Mouse (Mus musculus) small intestine, adult 2 months (tissue): ENCODE measurements around the gene Calr. TPM values are rescaled to one million over a fixed set of nuclear protein-coding genes. Genes with fewer than 3 reads are reported as not detected.
A peak's percentile ranks its signal among the peaks of the same experiment; 100 is the strongest.

Source experiments
- H3K27ac ChIP-seq: fragments of 200-500 bp; 2 replicates; pipeline ENCODE4 v1.5.1; 2012; ENCODE audit warnings: low read depth, low read length, control low read depth, inconsistent platforms; ENCODE audit not compliant: insufficient read depth
- H3K27me3 ChIP-seq: fragments of 200-500 bp; 2 replicates; pipeline ENCODE4 v1.6.1; 2012; ENCODE audit warnings: mild to moderate bottlenecking, moderate library complexity, low read length, inconsistent platforms; ENCODE audit not compliant: control insufficient read depth, insufficient read depth
- H3K36me3 ChIP-seq: fragments of 200-500 bp; 2 replicates; pipeline ENCODE4 v1.6.1; 2012; ENCODE audit warnings: mild to moderate bottlenecking, low read length, control low read depth, inconsistent platforms; ENCODE audit not compliant: control insufficient read depth, insufficient read depth
- H3K4me1 ChIP-seq: fragments of 200-500 bp; 2 replicates; pipeline ENCODE4 v1.6.1; 2012; ENCODE audit warnings: low read length, inconsistent platforms, mixed read lengths; ENCODE audit not compliant: control insufficient read depth, insufficient read depth, insufficient read length
- H3K4me3 ChIP-seq: fragments of 200-500 bp; 2 replicates; pipeline ENCODE4 v1.5.1; 2012; ENCODE audit warnings: low read depth, mild to moderate bottlenecking, control low read depth, inconsistent platforms, low read length, moderate library complexity
- CTCF ChIP-seq: fragments of 200-500 bp; IDR thresholded peaks from 2 replicates; pipeline ENCODE4 v1.5.1; 2012; ENCODE audit warnings: low read depth, mild to moderate bottlenecking, control low read depth, inconsistent platforms, low read length, moderate library complexity, mixed read lengths; ENCODE audit not compliant: insufficient replicate concordance, insufficient read length; ENCODE audit errors: extremely low read depth
- POLR2A ChIP-seq: fragments of 200-500 bp; IDR thresholded peaks from 2 replicates; pipeline ENCODE4 v1.6.1; 2012; ENCODE audit warnings: low read depth, mild to moderate bottlenecking, control low read depth, inconsistent platforms, low read length, moderate library complexity
- WGBS: fragments of 180-500 bp; shearing (Covaris S2); methylation state at CpG from one replicate; pipeline ENCODE4 v1.1.7; 2018; 5-methylcytosine and 5-hydroxymethylcytosine counted together
- polyA plus RNA-seq: library from polyadenylated mRNA; depleted of rRNA; stranded (reverse); fragments of >200 nt; gene quantifications from 2 replicates; pipeline ENCODE4 v1.2.3, GENCODE M21; 2012

The Calr gene
- polyA plus RNA-seq, 1 experiment = 120 TPM

DNA sequence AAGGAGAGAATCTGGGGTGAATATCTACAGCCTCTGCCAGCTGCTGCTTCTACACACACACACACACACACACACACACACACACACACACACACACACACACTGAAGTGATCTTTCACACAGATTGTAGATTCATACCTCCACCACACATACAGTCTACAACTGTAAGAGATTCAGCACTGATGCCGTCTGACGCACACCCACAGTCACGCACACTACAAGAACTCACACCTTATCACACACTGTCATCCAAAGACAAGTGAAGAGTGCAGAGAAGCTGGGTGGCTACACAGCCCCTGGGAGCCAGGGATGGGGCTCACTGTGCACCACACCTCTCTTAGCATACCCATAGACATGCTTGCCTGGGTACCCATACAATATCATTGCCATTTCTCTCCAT is 32.9 kb downstream of the Calr start:
- WGBS = 67% methylated on average over 3 of the region's 3 CpGs

DNA sequence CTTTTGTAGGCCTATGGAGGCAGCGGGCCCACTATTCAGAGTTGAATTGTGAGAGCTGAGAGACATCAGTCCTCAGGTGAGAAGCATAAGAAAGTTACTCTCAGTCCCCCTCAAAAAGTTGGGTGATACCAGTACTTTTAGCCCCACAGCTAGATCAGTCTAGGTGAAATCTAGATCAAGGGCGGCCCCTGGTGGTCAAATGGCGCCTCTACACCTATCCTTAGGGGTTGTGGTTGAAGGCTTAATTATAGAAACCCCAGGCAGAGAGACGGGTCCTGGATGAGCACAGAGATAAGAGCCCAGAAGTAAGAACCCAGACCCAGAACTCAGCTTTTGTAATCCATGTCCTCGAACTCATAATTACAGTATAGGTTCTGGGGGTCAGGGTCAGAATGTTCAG is 33.7 kb downstream of the Calr start:
- WGBS = 3% methylated on average over 5 of the region's 5 CpGs
- Histone ChIP-seq H3K4me3 (no peak overlapping the region), H3K36me3 (no peaks in the 10 kb centered on the region), H3K27ac (no peak overlapping the region), H3K27me3 (peaks cover 5% of the 10 kb centered on the region; the same call in 1 of the 2 replicates), H3K4me1 (no peaks in the 10 kb centered on the region; the same call in 1 of the 2 replicates)
- peak; percentile 79; the same call in 1 of the 2 replicates for TF ChIP-seq CTCF
- TF ChIP-seq POLR2A = no peak

More for the DNA sequence above, 32.9 kb downstream of the Calr start:
- Histone ChIP-seq H3K4me3 (no peak overlapping the region), H3K36me3 (no peaks in the 10 kb centered on the region), H3K27ac (no peak overlapping the region), H3K27me3 (peaks cover 5% of the 10 kb centered on the region; the same call in 1 of the 2 replicates), H3K4me1 (no peaks in the 10 kb centered on the region; the same call in 1 of the 2 replicates)
- TF ChIP-seq CTCF (no peak), POLR2A (no peak)

DNA sequence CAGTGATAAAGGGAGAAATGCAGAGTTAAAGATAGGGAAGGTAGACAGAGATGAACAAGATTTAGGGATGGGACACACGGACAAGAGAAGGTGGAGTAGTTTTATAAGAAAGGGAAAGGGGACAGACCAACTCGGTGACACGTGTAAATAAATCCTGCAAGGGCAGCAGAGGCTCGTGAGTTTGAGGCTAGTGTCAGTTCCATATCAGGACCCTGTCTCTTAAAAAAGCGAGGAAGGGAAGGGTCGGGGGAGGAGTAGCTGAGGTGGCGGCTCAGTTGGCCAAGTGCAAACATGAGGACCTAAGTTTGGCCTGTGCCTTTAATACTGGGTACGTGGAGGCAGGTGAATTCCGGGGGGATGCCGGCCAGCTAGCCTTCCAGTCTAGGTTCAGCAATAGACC is 35.4 kb downstream of the Calr start:
- Histone ChIP-seq H3K36me3 (no peaks in the 10 kb centered on the region), H3K4me3 (peak overlapping the region; percentile 39; the same call in 1 of the 2 replicates), H3K27ac (no peak overlapping the region), H3K4me1 (no peaks in the 10 kb centered on the region; the same call in 1 of the 2 replicates), H3K27me3 (peaks cover 5% of the 10 kb centered on the region; the same call in 1 of the 2 replicates)
- no peak for TF ChIP-seq POLR2A
- no peak for TF ChIP-seq CTCF
- WGBS = 25% methylated on average over 10 of the region's 10 CpGs

DNA sequence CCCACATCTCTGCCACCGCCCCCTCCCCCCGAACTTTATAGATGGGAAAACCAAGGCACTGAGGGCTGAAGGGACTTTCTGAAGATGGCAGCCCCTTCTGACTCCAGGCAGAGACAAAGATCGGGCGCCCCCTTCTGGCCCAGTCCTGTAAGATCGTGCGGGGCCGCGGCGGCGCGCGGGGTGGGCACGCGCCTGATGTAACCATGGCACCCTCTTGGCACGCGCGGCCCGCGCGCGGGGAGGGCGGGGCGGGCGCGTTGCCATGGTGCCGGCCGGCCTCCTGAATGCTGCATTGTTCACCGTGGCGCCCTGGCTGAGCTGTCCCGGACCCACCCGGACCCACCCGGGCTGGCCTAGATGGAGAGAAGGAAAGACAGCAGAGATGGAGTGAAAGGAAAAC is 35.8 kb downstream of the Calr start:
- H3K36me3 ChIP-seq = no peaks in the 10 kb centered on the region
- WGBS = under 1% methylated on average over 32 of the region's 32 CpGs
- H3K27me3 ChIP-seq = peaks cover 5% of the 10 kb centered on the region; the same call in 1 of the 2 replicates
- H3K4me1 ChIP-seq = no peaks in the 10 kb centered on the region; the same call in 1 of the 2 replicates
- H3K27ac ChIP-seq = no peak overlapping the region
- peak overlapping the region; percentile 39 for H3K4me3 ChIP-seq
- TF ChIP-seq POLR2A (no peak), CTCF (peak; percentile 70; the same call in 1 of the 2 replicates)

DNA sequence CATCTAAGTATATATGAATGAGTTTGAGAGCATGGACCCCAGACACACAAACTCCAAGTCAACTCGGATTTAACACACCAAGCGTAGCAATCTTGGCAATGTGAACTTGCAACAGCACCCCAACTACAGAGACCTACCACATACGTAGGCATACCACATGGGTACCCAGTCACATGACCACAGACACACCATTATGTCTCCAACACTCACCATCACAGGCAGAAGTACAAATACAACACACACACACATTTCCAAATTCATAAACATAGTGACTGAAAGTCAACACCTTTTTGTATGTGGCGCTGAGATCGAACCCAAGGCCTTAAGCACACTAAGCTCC is 36.8 kb downstream of the Calr start:
- TF ChIP-seq CTCF (no peak), POLR2A (no peak)
- H3K27ac ChIP-seq = no peak overlapping the region
- WGBS = 84% methylated on average over 5 of the region's 5 CpGs
- H3K4me3 ChIP-seq = no peak overlapping the region
- no peaks in the 10 kb centered on the region for H3K4me1 ChIP-seq
- H3K36me3 ChIP-seq = no peaks in the 10 kb centered on the region
- peaks cover 5% of the 10 kb centered on the region; the same call in 1 of the 2 replicates for H3K27me3 ChIP-seq

GRCm38 (mm10) chr8:84809109-84809940 is 37.4 kb downstream of the Calr start:
- peaks cover 5% of the 10 kb centered on the region; the same call in 1 of the 2 replicates for H3K27me3 ChIP-seq
- TF ChIP-seq POLR2A (no peak), CTCF (no peak)
- H3K4me1 ChIP-seq = no peaks in the 10 kb centered on the region
- H3K27ac ChIP-seq = no peak overlapping the region
- WGBS = 78% methylated on average over 12 of the region's 12 CpGs
- H3K4me3 ChIP-seq = no peak overlapping the region
- H3K36me3 ChIP-seq = no peaks in the 10 kb centered on the region

DNA sequence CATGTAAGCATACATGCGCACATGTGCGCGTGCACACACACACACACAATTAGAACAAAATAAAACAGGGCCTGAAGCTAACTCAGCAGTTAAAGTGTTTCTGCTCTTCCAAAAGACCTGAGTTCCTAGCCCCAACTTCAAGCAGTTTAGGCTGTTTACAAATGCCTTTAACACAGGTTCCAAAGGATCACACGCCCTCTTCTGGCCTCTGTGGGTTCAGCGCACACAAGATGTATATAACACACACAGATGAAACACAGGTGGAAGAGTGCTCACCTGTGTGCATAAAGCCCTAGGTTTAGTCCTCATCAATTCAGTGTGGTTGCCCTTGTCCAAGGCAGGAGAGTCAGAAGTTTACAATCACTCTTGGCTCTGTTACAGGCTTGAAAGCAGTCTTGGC is 40.7 kb downstream of the Calr start:
- H3K4me1 ChIP-seq = no peaks in the 10 kb centered on the region; the same call in 1 of the 2 replicates
- no peak for TF ChIP-seq POLR2A
- TF ChIP-seq CTCF = no peak
- H3K27me3 ChIP-seq = 0 out of 2 replicates have a peak, but pooled peaks cover 1% of the 10 kb centered on the region
- 94% methylated on average over 5 of the region's 5 CpGs for WGBS
- no peak overlapping the region for H3K4me3 ChIP-seq
- H3K36me3 ChIP-seq = no peaks in the 10 kb centered on the region
- no peak overlapping the region for H3K27ac ChIP-seq
